22 mouse cellular contexts compared by ENCODE assay signal in genomic region chr1:5273938-5274337, GRCm38 (mm10).
"Had no signal": no experiment of that assay in that cellular context is flagged by ENCODE, and none has a peak within 500 bp of the region (broad histone marks: within the 10 kb centered on the region; RNA-seq: fewer than 3 reads in every experiment).

No protein-coding gene starts in this region.

- H3K36me3 ChIP-seq: limb, embryonic 12.5 days; limb, embryonic 15.5 days; liver, embryonic 12.5 days; liver, embryonic 15.5 days; lung, embryonic 15.5 days; midbrain, embryonic 12.5 days; neural tube, embryonic 13.5 days; stomach, embryonic 15.5 days had no signal

- H3K27me3 ChIP-seq: limb, embryonic 12.5 days; limb, embryonic 15.5 days; liver, embryonic 12.5 days; liver, embryonic 15.5 days; lung, embryonic 15.5 days; megakaryocyte, embryonic 14.5 days; midbrain, embryonic 12.5 days; neural tube, embryonic 13.5 days; stomach, embryonic 15.5 days had no signal

- H3K4me1 ChIP-seq: limb, embryonic 12.5 days; limb, embryonic 15.5 days; liver, embryonic 12.5 days; liver, embryonic 15.5 days; lung, embryonic 15.5 days; megakaryocyte, embryonic 14.5 days; midbrain, embryonic 12.5 days; neural tube, embryonic 13.5 days; stomach, embryonic 15.5 days had no signal

- ATAC-seq: liver, embryonic 12.5 days had no signal

- H3K4me3 ChIP-seq: limb, embryonic 12.5 days; limb, embryonic 15.5 days; liver, embryonic 12.5 days; liver, embryonic 15.5 days; lung, embryonic 15.5 days; megakaryocyte, embryonic 14.5 days; midbrain, embryonic 12.5 days; myocyte; neural tube, embryonic 13.5 days; stomach, embryonic 15.5 days had no signal

- H3K4me2 ChIP-seq: limb, embryonic 12.5 days; limb, embryonic 15.5 days; liver, embryonic 12.5 days; liver, embryonic 15.5 days; lung, embryonic 15.5 days; midbrain, embryonic 12.5 days; neural tube, embryonic 13.5 days; stomach, embryonic 15.5 days had no signal

- H3K9ac ChIP-seq: limb, embryonic 12.5 days; limb, embryonic 15.5 days; liver, embryonic 12.5 days; liver, embryonic 15.5 days; lung, embryonic 15.5 days; midbrain, embryonic 12.5 days; neural tube, embryonic 13.5 days; stomach, embryonic 15.5 days had no signal

- H3K27ac ChIP-seq: limb, embryonic 12.5 days; limb, embryonic 15.5 days; liver, embryonic 12.5 days; liver, embryonic 15.5 days; lung, embryonic 15.5 days; midbrain, embryonic 12.5 days; neural tube, embryonic 13.5 days; stomach, embryonic 15.5 days had no signal

- DNase-seq: kidney, adult 18-20 months; kidney, adult 9 months; kidney, postnatal 14 days; kidney, postnatal 4 days; left cerebral cortex, postnatal 4 days; lung, adult 18-20 months; lung, postnatal 10 days; lung, postnatal 36 days; retina, postnatal 1 day; right cerebral cortex, postnatal 25 days; spleen, adult 18-20 months; thymus, postnatal 25 days had no signal

- H3K9me3 ChIP-seq: limb, embryonic 12.5 days; limb, embryonic 15.5 days; liver, embryonic 12.5 days; liver, embryonic 15.5 days; lung, embryonic 15.5 days; midbrain, embryonic 12.5 days; neural tube, embryonic 13.5 days; stomach, embryonic 15.5 days had no signal
